In genomic region chr3:132023342-132023741, GRCm38 (mm10) we compare ENCODE assay signal across 15 mouse cellular contexts.
"Had no signal": no experiment of that assay in that cellular context is flagged by ENCODE, and none has a peak within 500 bp of the region (broad histone marks: within the 10 kb centered on the region; RNA-seq: fewer than 3 reads in every experiment).

No protein-coding gene starts in this region.

- H3K27ac ChIP-seq: kidney, postnatal 0 days; limb, embryonic 13.5 days; liver, embryonic 15.5 days; midbrain, embryonic 13.5 days; neural tube, embryonic 15.5 days had no signal

- DNase-seq: kidney, adult 11 months; kidney, adult 9 months; kidney, postnatal 36 days; layer of hippocampus, adult 9-11 months; layer of hippocampus, postnatal 36 days; right cerebral cortex, adult 18-20 months; right cerebral cortex, postnatal 25 days; thymus, postnatal 36 days had no signal

- H3K27me3 ChIP-seq: limb, embryonic 13.5 days; liver, embryonic 15.5 days; midbrain, embryonic 13.5 days; neural tube, embryonic 15.5 days had no signal

- H3K9ac ChIP-seq: limb, embryonic 13.5 days; liver, embryonic 15.5 days; midbrain, embryonic 13.5 days; neural tube, embryonic 15.5 days had no signal

- H3K4me3 ChIP-seq: limb, embryonic 13.5 days; liver, embryonic 15.5 days; midbrain, embryonic 13.5 days; myocyte; neural tube, embryonic 15.5 days had no signal

- H3K4me2 ChIP-seq: limb, embryonic 13.5 days; liver, embryonic 11.5 days; liver, embryonic 15.5 days; midbrain, embryonic 13.5 days; neural tube, embryonic 15.5 days had no signal

- H3K4me1 ChIP-seq: liver, embryonic 15.5 days; neural tube, embryonic 15.5 days had no signal

- H3K36me3 ChIP-seq: limb, embryonic 13.5 days; liver, embryonic 15.5 days; midbrain, embryonic 13.5 days; neural tube, embryonic 15.5 days had no signal

- ATAC-seq: midbrain, embryonic 13.5 days had no signal

- H3K9me3 ChIP-seq: limb, embryonic 13.5 days; liver, embryonic 15.5 days; midbrain, embryonic 13.5 days; neural tube, embryonic 15.5 days had no signal
